Mouse (Mus musculus) embryonic fibroblast, embryonic 13.5 days (primary cell): ENCODE data around the gene Disc1.

Source experiments
- CTCF ChIP-seq: IDR thresholded peaks from 2 replicates; pipeline ENCODE4 v1.5.1; 2011; ENCODE audit warnings: mild to moderate bottlenecking, control low read depth, low read length, moderate library complexity, borderline replicate concordance; ENCODE audit not compliant: insufficient read depth
- POLR2A ChIP-seq: IDR thresholded peaks from 2 replicates; pipeline ENCODE4 v1.6.1; 2011; ENCODE audit warnings: low read depth, mild to moderate bottlenecking, control low read depth, low read length, moderate library complexity

DNA sequence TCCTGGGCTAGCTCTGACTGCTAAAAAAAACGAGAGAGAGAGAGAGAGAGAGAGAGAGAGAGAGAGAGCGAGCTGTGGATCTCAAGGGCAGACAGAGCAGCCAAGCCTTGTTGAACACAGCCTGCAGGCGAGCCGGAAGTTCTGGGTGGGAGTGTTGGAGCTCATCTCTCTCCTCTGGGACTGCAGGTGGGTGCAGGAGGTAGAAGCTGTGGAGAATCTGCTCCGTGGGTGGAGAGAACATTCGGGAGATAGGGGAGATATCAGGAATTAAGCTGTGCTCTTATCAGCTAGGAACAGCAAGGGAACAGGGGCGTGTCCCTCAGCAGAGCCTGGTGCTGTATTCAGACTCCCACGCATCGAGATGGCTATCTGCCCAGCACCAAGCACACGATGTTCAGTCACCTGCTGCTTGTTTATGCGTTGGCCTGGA, 79.7 kb downstream of the Disc1 start:
- TF ChIP-seq POLR2A = no peak
- no peak for TF ChIP-seq CTCF
